Mouse (Mus musculus) v-Abl transformed pro-B cells (cell line): ENCODE data around the gene Nr3c2.

Experiments used
- in situ Hi-C, 2 experiments: fragments of 400-800 bp; cut with MboI; formaldehyde crosslinking; loops; one replicate each; pipeline ENCODE4 v1.15.1; 2025; ENCODE audit not compliant: unreplicated experiment in 2 of 2

The Nr3c2 gene

DNA sequence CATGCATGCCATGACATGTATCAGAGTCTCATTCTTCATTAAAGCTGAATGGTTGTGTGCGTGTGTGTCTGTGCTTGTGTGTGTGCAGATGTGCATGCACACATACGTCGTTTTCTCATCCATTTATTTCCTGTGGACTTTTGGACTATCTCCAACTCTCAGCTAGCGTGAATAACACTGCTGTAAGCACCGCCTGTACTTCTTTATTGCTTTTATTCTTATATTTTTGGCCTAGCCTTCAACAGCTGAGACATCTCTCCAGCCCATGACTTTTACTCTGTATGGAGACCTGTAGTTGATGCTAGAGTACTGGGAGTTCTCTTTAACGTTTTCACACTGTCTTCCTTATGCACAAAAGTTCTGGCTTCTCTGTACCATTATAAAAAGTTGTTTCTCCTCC is 332.6 kb downstream of the Nr3c2 start:
- in situ Hi-C loops, result no loop called here

DNA sequence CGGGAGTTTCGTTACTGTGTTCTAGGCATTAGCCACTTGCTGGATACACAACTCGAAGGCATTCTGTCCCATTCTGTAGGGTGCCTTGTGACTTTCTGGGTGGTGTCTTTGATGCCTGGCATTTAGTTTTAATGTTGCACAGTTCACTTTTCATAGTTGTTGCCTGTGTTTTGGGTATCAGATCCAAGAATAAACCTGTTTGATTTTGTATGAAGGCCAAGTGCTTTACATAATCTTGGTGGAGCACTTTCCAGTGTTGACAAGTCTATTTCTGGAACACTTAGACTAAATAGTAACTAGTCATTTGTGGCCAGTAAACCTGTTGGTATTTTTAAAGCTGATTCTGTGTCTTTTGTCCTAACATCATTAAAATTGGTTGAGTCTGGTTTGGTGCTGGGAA is 333.2 kb downstream of the Nr3c2 start:
- in situ Hi-C loops, result no loop called here

DNA sequence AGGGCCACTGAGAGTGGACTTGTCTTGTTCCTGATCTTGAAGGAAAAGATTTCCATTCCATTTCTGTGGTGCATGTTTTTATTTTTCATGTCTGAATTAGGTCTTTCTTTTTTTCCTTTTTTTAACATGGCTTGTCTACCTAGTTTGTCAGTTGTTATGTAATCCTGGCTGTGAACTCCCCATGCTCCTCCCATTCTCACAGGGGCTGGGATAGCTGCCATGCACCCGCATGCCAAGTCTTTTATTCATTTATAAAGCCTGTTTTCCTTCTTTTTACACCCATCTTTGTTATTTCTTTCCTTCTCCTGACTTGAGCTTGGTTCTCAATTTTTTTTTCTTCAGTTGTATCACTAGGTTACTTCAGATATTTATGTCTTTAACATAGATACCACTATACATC is 337.5 kb downstream of the Nr3c2 start:
- in situ Hi-C loops, result no loop called here

DNA sequence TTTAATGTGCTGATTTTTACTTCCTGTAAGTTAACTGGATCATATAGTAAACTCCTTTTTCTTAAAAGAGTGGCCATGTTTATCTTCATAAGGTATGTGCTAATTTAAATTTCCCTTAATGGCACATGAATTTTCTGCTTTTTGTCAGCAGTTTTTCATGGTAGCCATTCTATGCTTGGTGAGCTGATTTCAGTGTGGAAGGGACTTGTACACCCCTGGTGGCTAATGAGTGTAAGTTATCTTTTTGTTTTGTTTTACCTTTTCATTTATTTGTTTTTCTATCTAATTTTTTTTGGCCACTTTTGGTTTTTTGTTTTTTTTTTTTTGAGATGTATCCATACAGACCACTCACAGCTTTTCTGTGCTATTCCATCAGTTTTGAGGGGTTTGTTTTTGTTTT is 340.2 kb downstream of the Nr3c2 start:
- in situ Hi-C loops, result no loop called here

DNA sequence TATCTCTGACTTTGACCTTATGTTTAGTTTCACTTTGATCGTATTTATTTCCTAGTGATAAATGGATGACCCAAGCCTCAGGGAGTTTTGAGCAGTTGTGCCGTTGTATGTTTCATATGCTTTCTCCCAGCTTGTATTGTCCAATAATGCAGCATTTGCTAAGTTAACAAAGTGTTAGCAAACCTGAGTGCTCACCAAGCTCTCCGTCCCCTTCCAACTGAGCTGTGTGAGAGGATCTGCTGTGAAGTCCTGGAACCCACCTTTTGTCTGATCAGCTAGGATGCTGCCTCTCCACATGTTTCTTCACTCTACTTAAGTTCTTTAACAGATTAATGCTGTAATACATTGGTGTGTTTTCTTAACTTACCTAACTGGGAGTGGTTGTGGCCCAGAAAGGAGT is 342.1 kb downstream of the Nr3c2 start:
- in situ Hi-C loops, result no loop called here

DNA sequence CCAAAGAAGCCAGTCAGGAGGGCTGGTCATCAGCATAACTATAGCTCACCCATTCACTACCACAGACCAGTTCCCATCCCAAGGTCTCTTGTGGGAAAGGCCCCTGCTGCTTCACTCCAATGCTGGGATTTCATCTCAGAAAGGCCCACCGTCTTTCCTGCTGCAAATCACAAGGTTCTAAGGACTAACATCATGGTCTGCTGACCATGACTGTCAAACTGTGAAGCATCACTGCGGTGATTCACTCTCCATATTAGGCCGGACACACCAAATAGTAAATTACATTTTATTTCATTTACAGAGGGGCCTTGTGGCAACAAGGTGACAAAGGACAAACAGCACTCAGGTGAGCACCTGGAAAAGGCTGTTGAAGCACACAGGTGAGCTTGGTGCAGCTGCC is 350.9 kb downstream of the Nr3c2 start:
- in situ Hi-C loops, result no loop called here

DNA sequence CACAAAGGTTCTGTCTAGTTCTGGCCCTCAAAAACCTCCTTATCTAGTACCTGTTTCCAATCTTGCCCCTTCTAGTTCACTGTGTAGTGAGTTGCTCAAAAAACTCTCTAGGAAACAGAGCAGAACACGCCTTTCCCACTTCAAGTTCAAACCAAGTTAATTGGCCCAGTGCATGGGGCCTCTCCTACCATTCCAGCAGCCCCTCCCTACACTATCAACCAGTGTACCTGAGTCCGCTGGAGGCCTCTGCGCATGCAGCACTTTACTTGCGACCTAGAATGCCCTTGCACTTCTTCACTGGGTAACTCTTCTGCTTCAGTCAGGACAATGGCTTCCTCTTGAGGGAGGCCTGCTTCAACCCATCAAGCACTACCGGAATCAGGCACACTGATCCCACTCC is 351.9 kb downstream of the Nr3c2 start:
- in situ Hi-C loops, result no loop called here

DNA sequence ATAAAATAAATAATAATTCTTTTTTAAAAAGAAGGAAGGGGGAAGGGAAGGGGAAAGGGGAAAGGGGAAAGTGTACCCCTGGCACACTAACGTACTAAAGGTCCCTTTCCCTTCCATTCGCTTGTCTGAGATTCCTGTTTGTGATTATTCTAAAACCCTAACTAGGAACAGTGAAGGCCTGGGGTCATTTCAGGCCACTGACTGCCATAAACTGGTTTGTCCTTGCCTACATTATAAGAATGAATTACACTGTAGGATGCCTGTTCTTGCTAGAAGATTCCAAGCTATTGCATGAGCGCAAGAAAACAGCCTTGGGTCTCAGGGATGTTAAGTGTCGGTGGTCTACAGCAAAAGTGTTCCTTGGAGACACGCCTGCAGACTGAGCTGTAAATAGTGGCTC is 355.2 kb downstream of the Nr3c2 start:
- in situ Hi-C loops, result no loop called here

DNA sequence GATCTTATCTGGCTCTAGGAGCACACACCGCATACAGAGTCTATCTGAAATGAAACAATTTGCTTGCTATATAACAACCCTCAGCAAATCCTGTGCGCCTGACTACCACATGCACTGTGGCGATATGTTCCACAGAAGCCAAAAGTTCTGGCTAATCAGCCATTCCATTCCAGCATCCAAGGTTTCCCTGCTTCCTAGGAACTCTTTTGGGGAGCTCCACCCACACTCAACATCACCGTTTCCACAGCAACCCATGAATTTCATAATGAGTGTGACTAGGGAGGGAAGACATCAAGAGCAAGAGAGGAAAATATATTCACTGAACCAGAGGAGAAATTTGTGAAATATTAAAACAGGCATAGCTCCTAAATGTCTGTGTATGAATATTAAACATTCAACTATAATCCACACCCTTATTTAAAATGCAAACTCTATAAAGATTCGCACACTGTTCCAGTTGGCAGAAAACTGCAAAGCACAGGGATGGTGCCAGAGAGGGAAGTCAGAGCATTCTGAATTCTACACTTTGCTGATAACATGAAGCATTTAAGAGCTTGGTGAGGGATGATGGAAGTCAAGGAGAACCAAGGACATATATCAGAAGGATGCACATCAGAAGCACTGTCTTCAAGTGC is 357.3 kb downstream of the Nr3c2 start:
- in situ Hi-C loops, result no loop called here

DNA sequence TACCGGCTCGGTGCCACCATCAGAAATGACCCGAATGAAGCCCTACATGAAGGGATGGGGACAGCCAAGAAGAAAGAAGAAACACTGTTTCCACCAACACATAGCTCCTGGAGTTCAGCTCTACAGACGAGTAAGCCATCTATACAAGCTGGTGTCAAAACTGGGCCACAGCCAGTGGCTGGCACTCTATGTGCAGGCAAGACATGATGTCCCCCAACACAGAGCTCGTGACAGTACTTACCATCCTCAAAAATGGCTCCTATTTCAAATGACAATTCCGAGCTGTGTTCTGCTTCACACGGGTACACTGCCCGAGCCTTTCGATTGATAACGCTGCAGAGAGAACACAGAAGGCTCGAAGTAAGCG is 357.8 kb downstream of the Nr3c2 start:
- in situ Hi-C loops, result no loop called here

DNA sequence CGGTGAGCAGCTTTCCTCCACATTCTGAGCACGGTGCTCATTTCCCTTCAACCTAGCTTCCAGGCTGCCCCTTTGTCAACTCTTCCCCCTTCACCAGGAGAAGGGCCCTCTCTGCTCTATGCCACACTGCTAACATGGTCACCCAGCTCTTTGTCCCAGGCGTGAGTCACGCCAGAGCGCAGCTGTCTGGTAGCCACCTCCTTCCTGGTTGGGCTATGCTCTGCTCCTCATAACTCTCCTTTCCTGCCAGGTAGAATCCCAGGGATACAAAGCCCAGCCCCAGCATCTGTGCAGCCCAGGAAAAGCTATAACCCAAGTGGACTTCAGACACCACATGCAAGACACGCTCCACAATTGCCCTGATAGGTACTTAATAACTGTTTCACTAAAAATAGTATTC is 362.0 kb downstream of the Nr3c2 start:
- in situ Hi-C loops, result no loop called here

DNA sequence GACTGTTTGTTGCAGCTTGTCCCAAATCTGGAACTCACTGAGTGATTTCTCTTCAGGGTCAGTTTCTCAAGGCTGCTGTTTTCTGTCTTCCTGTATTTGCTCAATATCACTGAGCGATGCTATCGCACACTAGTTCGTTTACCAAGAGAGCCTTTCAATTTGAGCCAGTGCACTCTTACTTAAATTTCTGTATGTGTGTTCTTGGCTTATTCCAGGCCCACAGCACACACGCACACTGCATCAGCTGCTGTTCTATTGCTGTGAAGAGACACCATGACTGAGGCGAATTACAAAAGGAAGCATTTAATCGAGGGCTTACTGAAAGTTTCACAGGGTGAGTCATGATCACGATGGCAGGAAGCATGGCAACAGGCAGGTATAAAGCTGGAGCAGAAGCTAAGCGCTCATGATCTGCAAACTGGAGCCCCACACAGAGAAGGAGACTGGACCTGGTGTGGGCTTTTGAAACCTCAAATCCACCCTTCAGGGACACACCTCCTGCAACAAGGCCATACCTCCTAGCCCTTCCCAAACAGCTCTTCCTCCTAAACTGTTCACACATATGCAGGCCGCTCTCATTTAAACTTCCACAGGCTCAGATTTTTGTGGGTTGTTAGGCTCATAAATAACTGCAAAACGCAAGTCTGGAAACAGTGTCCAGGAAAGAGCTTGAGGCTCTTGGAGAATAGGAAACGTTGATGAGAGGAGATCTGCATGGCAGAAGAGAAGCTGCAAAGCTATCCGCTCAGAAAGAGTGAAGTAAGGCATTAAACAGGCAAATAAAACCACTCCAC is 363.2 kb downstream of the Nr3c2 start:
- in situ Hi-C loops, result no loop called here

DNA sequence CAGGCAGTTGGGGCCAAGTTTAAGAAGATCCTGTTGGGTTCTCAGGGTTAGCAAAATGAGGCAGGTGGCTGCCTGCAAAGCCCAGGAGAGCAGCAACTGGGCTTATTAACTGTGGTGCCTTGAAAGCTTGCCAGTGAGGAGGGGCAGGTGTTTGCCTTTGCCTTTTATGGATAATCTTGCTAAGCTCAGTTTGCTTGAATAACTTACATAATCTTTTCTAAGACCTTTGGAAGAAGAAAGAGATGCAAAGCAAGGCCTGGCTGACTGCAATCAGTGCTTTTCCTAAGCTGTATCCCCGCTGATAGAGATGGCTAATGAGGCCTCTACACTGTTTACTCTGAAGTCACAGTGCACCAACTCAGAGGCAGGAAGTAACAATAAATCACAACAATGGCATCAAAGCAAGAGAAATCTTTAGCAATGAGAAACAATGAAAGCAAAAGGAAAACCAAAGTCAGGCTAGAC is 368.7 kb downstream of the Nr3c2 start:
- in situ Hi-C loops, result no loop called here

DNA sequence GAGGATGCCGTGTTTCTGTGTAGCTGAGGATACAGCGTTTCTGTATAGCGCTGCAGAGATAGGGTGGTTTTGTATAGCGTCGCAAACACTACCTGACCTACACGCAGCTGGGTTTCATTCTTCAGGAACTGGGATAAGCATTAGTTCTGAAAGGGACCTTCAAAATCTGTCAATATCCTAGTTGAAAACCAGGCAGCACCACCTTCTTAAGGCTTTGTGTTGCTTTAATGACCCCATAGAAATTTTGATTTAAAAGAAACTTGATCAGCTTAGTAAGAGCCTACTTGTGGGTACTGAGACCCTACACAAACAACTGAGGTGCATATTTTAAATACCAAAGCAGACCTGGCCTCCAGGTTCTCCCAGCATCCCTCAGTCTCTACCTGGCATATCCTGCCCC is 372.9 kb downstream of the Nr3c2 start:
- in situ Hi-C loops, result no loop called here

DNA sequence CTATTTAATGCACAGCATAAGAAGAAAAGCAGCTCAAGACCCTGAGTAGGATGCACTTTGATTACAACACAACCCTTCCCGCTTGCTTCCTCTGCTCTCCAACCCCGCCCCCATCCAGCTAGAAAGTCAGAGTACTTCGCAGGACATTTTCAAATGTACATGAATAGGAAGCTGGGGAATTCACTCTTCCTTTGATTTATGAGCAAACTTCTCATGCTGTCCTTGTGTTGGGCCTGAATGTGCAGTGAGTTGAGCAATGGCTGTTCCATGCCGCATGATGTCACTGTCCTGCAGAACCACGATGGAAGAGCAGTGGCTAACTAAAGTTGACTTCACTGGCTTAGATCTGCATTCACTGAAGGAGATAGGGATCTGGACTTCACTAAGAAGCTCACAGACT is 376.3 kb downstream of the Nr3c2 start:
- in situ Hi-C loops, result no loop called here

DNA sequence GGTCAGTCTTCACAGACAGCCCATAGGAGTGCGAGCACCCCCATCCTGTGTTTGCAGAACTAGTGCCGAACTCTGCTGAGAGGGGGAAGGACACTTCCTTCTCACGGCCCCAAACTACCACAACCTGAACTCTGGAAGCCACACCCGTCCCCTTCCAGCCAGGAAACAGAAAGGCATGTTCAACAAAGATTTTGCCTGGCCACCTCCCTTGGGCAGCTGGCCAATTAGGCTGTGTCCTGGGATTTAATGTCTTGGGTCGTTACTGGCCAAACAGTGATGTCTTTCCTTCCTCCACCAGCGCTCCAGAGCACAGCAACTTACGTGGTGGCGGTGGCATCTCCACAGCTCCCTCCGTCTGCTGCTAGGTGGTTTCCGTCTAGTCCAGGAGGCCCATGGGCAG is 377.6 kb downstream of the Nr3c2 start:
- in situ Hi-C loops, result no loop called here

DNA sequence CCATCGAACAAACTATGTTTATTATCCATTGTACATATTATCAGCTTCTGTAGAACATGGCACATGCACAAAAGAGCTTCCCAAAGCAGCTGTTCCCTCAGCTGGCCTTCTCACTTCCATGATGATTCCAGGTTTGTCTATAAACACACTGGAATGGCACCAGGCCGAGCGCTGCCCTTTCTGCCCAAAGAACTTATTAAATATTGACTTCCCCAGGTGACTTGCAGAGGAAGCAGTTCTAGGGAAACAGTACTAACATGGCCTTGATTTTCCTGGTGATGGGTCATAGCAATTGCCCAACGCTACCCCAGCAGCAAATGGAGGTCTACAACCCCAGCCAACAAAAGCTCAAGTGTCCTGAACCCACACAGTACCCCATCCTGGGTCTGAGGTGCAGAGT is 379.0 kb downstream of the Nr3c2 start:
- in situ Hi-C loops, result no loop called here

DNA sequence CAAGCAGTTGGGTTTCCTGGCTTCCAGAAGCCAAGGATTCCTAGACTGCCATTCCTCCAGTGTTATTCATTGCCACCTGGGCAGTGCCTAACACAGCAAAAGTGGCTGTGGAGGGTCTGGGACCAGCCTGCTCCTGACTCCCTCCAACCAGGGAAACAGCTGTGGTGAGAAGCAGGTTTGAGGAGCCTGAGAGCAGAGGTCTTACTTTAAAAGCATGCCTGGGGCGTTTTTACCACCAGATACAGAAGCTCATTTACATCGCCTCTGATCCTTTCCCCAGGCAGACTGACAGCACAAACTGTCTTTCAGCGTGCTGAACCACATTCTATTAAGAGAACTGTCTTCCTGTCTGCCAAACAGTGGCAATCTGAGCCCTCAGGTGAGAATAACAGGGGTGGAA is 380.7 kb downstream of the Nr3c2 start:
- in situ Hi-C loops, result no loop called here

DNA sequence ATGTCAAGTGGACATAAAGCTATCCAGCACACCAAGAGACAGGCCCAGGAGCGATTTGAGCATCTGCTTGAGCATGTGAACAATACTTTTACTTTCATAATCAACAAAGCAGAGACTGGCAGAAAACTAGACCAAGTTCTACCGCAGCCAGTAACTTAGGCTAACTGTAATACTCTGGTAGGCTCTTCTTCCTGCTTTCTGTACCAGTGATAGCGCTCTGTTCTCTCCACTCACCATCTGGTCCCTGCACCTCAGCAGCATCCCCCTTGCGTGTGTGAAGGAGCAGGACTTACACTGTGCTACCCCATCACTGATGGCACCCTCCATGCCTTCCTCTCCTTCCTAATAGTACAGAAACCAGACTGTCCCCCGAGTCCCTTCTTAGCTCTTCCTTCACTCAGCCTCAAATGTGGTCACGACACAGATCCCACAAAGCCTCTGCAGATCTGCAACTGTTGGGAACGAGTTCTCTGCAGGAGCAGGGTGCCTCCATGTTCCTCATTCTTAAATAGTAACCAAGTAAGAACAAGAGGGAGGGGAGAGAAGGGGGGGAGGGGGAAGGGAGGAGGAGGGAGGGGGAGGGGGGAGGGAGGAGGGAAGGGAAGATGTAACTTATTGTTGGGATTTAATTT is 383.5 kb downstream of the Nr3c2 start:
- in situ Hi-C loops, result no loop called here

DNA sequence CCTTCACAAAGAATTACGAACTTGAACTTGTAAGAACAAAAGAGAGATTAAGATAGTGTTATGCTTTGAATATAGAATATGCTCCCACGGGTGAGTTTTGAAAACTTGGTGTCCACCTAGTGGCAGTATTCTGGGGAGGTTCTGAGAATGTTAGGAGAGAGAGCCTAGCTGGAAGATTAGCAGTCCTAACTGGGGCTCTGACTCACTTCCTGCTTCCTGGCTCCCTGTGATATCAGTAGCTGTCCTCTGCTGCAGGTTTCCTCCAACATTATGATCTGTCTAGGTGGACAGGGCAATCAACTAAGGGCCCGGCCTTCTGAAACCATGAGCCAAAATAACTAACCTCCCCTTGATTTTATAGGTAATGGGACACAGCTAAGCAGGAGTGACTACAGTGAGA is 385.2 kb downstream of the Nr3c2 start:
- in situ Hi-C loops, result no loop called here

DNA sequence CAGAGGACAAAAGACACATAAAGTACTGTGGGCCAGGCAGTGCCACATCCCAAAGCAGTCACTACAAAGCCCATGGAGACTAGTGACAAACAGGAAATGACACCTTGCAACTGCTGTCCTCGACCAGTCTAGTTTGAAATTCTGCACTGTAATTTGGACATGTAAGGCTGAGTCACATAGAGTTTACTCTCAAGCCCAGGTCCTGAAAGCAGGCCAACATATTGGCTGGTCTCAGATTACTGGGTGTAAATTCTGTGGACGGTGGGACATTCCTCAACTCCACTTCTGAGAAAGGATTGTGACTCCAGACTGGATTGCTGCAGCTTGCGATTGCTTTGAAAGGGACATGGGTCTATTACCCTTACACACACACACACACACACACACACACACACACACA is 388.8 kb downstream of the Nr3c2 start:
- in situ Hi-C loops, result no loop called here

DNA sequence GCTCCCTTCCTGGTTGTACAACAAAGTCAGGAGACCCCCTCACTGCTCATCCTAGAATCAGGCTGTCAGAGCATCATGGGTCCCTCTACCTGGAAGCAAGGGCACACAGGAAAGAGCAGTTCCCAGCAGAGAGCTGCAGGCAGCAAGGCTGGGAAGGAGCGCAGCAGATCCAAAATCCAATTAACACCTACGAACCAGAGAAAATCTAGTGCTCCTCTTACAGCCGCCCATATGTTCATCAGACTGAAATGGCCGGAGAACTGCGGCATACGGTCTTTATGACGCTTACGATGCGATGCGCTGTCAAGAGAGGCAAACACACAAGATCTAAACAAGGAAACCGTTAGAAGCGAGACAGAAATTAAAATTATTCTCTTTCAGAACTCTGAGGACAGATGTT is 389.2 kb downstream of the Nr3c2 start:
- in situ Hi-C loops, result no loop called here
